Mouse (Mus musculus): ENCODE results near the gene Eif2ak4.

Eif2ak4 gene

GRCm38 (mm10) chr2:118509688-118510446, 121.4 kb downstream of the Eif2ak4 start:
- no peak for DNase-seq (ENCODE audit: low read depth, low spot score)

- DNase-seq (ENCODE audit: low read depth, low spot score) = no peak
These were observed 122.3 kb downstream of the Eif2ak4 start for GRCm38 (mm10) chr2:118510447-118511310.

GRCm38 (mm10) chr2:118511779-118512417, 123.5 kb downstream of the Eif2ak4 start:
- DNase-seq (ENCODE audit: low read depth, low spot score) = no peak

GRCm38 (mm10) chr2:118512418-118513377, 124.3 kb downstream of the Eif2ak4 start:
- DNase-seq (ENCODE audit: low read depth, low spot score) = no peak

- no peak for DNase-seq (ENCODE audit: low read depth, low spot score)
These were observed 131.9 kb downstream of the Eif2ak4 start for GRCm38 (mm10) chr2:118520042-118520933.

- DNase-seq (ENCODE audit: low read depth, low spot score) = no peak
These were observed 133.8 kb downstream of the Eif2ak4 start for GRCm38 (mm10) chr2:118522265-118522664.

GRCm38 (mm10) chr2:118523163-118523730, 134.8 kb downstream of the Eif2ak4 start:
- DNase-seq (ENCODE audit: low read depth, low spot score) = no peak

- no peak for DNase-seq (ENCODE audit: low read depth, low spot score)
These were observed 136.4 kb downstream of the Eif2ak4 start for GRCm38 (mm10) chr2:118524811-118525210.

Measured in CD4-positive, CD25-positive, alpha-beta regulatory T cell, adult 2 months (primary cell).